Mouse (Mus musculus): ENCODE results near the gene Ap1m1. TPM values are rescaled to one million over a fixed set of nuclear protein-coding genes. Genes with fewer than 3 reads are reported as not detected.
A peak's percentile ranks its signal among the peaks of the same experiment; 100 is the strongest.

The Ap1m1 gene
- polyA plus RNA-seq, 1 experiment: 67.0 TPM

- peak; percentile 44; the same call in 1 of the 2 replicates for TF ChIP-seq CTCF (IDR thresholded peaks at IDR 0.05; ENCODE audit: borderline replicate concordance, insufficient read depth, low read length)
- no peak for TF ChIP-seq POLR2A (IDR thresholded peaks at IDR 0.05; ENCODE audit: low read depth, low read length)
- H3K4me3 ChIP-seq (ENCODE audit: insufficient read depth, low read length): no peak overlapping the region
- no peaks in the 10 kb centered on the region; the same call in 1 of the 2 replicates for H3K4me1 ChIP-seq (ENCODE audit: control insufficient read depth, insufficient read depth, low read length)
- H3K27ac ChIP-seq (ENCODE audit: insufficient read depth, low read length): no peak overlapping the region
Measured at GRCm38 (mm10) chr8:72257171-72257901, 17.5 kb downstream of the Ap1m1 start.

GRCm38 (mm10) chr8:72257902-72258238, 18.1 kb downstream of the Ap1m1 start:
- no peak overlapping the region for H3K4me3 ChIP-seq (ENCODE audit: insufficient read depth, low read length)
- TF ChIP-seq CTCF (IDR thresholded peaks at IDR 0.05; ENCODE audit: borderline replicate concordance, insufficient read depth, low read length) (no peak), POLR2A (IDR thresholded peaks at IDR 0.05; ENCODE audit: low read depth, low read length) (no peak)
- H3K4me1 ChIP-seq (ENCODE audit: control insufficient read depth, insufficient read depth, low read length): no peaks in the 10 kb centered on the region; the same call in 1 of the 2 replicates
- H3K27ac ChIP-seq (ENCODE audit: insufficient read depth, low read length): no peak overlapping the region

DNA sequence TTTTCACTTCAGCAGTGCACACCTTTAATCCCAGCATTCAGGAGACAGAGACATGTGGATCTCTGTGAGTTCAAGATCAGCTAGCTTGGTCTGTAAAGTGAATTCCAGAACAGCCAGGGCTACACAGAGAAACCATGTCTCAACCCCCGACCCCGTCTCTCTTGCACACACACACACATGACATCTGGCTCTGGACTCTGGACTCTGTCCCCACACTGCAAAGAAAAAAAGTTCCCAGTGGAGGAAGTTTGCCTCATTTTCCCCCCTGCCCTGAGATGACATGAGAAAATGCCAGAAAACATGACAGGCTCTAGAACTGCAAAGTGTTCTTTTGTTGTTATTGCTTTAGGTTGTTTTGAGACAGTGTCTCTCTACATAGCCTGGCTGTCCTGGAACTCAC, 20.0 kb downstream of the Ap1m1 start:
- no peak for TF ChIP-seq CTCF (IDR thresholded peaks at IDR 0.05; ENCODE audit: borderline replicate concordance, insufficient read depth, low read length)
- no peak for TF ChIP-seq POLR2A (IDR thresholded peaks at IDR 0.05; ENCODE audit: low read depth, low read length)

GRCm38 (mm10) chr8:72260585-72260984, 20.8 kb downstream of the Ap1m1 start:
- no peaks in the 10 kb centered on the region; the same call in 1 of the 2 replicates for H3K4me1 ChIP-seq (ENCODE audit: control insufficient read depth, insufficient read depth, low read length)
- TF ChIP-seq CTCF (IDR thresholded peaks at IDR 0.05; ENCODE audit: borderline replicate concordance, insufficient read depth, low read length) (no peak), POLR2A (IDR thresholded peaks at IDR 0.05; ENCODE audit: low read depth, low read length) (no peak)
- no peak overlapping the region for H3K27ac ChIP-seq (ENCODE audit: insufficient read depth, low read length)
- H3K4me3 ChIP-seq (ENCODE audit: insufficient read depth, low read length): no peak overlapping the region

More for the DNA sequence above, 20.0 kb downstream of the Ap1m1 start:
- Histone ChIP-seq H3K4me3 (ENCODE audit: insufficient read depth, low read length) (no peak overlapping the region), H3K27ac (ENCODE audit: insufficient read depth, low read length) (no peak overlapping the region), H3K4me1 (ENCODE audit: control insufficient read depth, insufficient read depth, low read length) (no peaks in the 10 kb centered on the region; the same call in 1 of the 2 replicates)

- no peak overlapping the region for H3K4me3 ChIP-seq (ENCODE audit: insufficient read depth, low read length)
- TF ChIP-seq CTCF (IDR thresholded peaks at IDR 0.05; ENCODE audit: borderline replicate concordance, insufficient read depth, low read length): peak; percentile 4; the same call in 1 of the 2 replicates
- TF ChIP-seq POLR2A (IDR thresholded peaks at IDR 0.05; ENCODE audit: low read depth, low read length): no peak
- H3K4me1 ChIP-seq (ENCODE audit: control insufficient read depth, insufficient read depth, low read length): no peaks in the 10 kb centered on the region; the same call in 1 of the 2 replicates
Measured at GRCm38 (mm10) chr8:72261019-72261418, 21.2 kb downstream of the Ap1m1 start.

GRCm38 (mm10) chr8:72261431-72261830, 21.6 kb downstream of the Ap1m1 start:
- H3K4me1 ChIP-seq (ENCODE audit: control insufficient read depth, insufficient read depth, low read length): no peaks in the 10 kb centered on the region; the same call in 1 of the 2 replicates
- no peak overlapping the region for H3K4me3 ChIP-seq (ENCODE audit: insufficient read depth, low read length)
- no peak overlapping the region for H3K27ac ChIP-seq (ENCODE audit: insufficient read depth, low read length)
- TF ChIP-seq CTCF (IDR thresholded peaks at IDR 0.05; ENCODE audit: borderline replicate concordance, insufficient read depth, low read length): no peak
- TF ChIP-seq POLR2A (IDR thresholded peaks at IDR 0.05; ENCODE audit: low read depth, low read length): no peak

More at GRCm38 (mm10) chr8:72261019-72261418, 21.2 kb downstream of the Ap1m1 start:
- H3K27ac ChIP-seq (ENCODE audit: insufficient read depth, low read length): no peak overlapping the region

DNA sequence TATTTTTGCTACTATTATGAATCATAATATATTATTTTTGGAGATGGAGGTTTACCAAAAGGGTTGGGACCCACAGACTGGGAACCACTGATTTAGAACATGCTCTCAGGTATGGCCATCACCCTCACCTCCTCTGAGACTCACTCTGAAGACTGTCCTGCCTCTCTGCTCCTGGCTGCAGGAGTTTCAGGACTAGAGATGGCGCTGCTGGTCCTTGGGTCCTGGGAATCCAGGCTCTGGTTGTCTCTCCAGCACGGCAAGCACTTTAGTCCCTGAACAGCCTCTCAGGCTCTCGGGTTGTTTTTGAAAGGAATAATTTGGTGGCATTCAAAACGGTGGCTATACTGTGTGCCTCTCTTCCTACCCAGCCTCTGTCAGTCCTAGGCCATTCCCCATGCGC, 22.1 kb downstream of the Ap1m1 start:
- Histone ChIP-seq H3K4me1 (ENCODE audit: control insufficient read depth, insufficient read depth, low read length) (no peaks in the 10 kb centered on the region; the same call in 1 of the 2 replicates), H3K27ac (ENCODE audit: insufficient read depth, low read length) (no peak overlapping the region), H3K4me3 (ENCODE audit: insufficient read depth, low read length) (no peak overlapping the region)
- TF ChIP-seq POLR2A (IDR thresholded peaks at IDR 0.05; ENCODE audit: low read depth, low read length) (no peak), CTCF (IDR thresholded peaks at IDR 0.05; ENCODE audit: borderline replicate concordance, insufficient read depth, low read length) (0 out of 2 replicates have a peak, but pooled peaks have one; percentile 11)

GRCm38 (mm10) chr8:72262756-72263155, 22.9 kb downstream of the Ap1m1 start:
- Histone ChIP-seq H3K4me1 (ENCODE audit: control insufficient read depth, insufficient read depth, low read length) (no peaks in the 10 kb centered on the region; the same call in 1 of the 2 replicates), H3K27ac (ENCODE audit: insufficient read depth, low read length) (no peak overlapping the region), H3K4me3 (ENCODE audit: insufficient read depth, low read length) (no peak overlapping the region)
- TF ChIP-seq POLR2A (IDR thresholded peaks at IDR 0.05; ENCODE audit: low read depth, low read length) (no peak), CTCF (IDR thresholded peaks at IDR 0.05; ENCODE audit: borderline replicate concordance, insufficient read depth, low read length) (no peak)

DNA sequence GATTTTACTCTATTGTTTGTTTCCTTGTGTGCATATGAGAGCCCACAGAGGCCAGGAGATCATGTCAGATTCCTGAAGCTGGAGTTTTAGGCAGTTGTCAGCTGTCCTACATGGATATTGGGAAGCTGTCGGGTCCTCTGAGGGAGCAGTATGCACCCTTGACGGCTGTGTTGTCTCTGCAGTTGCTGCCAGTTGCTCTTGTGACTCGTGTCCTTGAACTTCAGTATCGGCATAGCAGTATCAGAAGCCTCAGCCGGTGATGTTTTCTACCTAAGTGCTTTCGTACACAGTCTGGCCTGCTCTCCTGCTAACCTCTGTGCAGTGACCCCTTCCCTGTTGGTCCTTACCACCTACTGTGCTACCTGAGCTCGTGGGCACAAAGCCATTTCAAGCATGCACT, 23.6 kb downstream of the Ap1m1 start:
- TF ChIP-seq CTCF (IDR thresholded peaks at IDR 0.05; ENCODE audit: borderline replicate concordance, insufficient read depth, low read length): no peak
- TF ChIP-seq POLR2A (IDR thresholded peaks at IDR 0.05; ENCODE audit: low read depth, low read length): no peak
- no peak overlapping the region for H3K4me3 ChIP-seq (ENCODE audit: insufficient read depth, low read length)
- H3K4me1 ChIP-seq (ENCODE audit: control insufficient read depth, insufficient read depth, low read length): no peaks in the 10 kb centered on the region; the same call in 1 of the 2 replicates
- no peak overlapping the region for H3K27ac ChIP-seq (ENCODE audit: insufficient read depth, low read length)

- no peak overlapping the region for H3K4me3 ChIP-seq (ENCODE audit: insufficient read depth, low read length)
- no peak overlapping the region for H3K27ac ChIP-seq (ENCODE audit: insufficient read depth, low read length)
- TF ChIP-seq CTCF (IDR thresholded peaks at IDR 0.05; ENCODE audit: borderline replicate concordance, insufficient read depth, low read length) (no peak), POLR2A (IDR thresholded peaks at IDR 0.05; ENCODE audit: low read depth, low read length) (no peak)
- H3K4me1 ChIP-seq (ENCODE audit: control insufficient read depth, insufficient read depth, low read length): no peaks in the 10 kb centered on the region; the same call in 1 of the 2 replicates
Measured at GRCm38 (mm10) chr8:72265342-72265741, 25.5 kb downstream of the Ap1m1 start.
